Mouse (Mus musculus): ENCODE measurements around the gene Nme7. TPM values are rescaled to one million over a fixed set of nuclear protein-coding genes. Genes with fewer than 3 reads are reported as not detected.

The Nme7 gene
- total RNA-seq, 2 experiments from 2014 or later: 17.0 to 21.9 TPM

Other genes with a start within 250 kb of the Nme7 start
- gene Sell, start 242.1 kb upstream of the Nme7 start, total RNA-seq (2021): not detected
- gene Selp, start 188.9 kb upstream of the Nme7 start, total RNA-seq (2021): not detected
- gene F5, start 152.3 kb upstream of the Nme7 start, total RNA-seq (2021): 1 to 10 TPM in 1 of 2 experiments, under 1 TPM in 1; 0.55 to 4.6 TPM
- 10 to 100 TPM in 1 of 2 experiments, 1 to 10 TPM in 1; 9.8 to 10.8 TPM for gene Slc19a2, start 55.1 kb upstream of the Nme7 start, total RNA-seq (2021)
- 10 to 100 TPM; 18.7 to 19.8 TPM for gene Ccdc181, start 28.5 kb upstream of the Nme7 start, total RNA-seq (2021)
- gene Blzf1, start 3.4 kb downstream of the Nme7 start, total RNA-seq (2021): 10 to 100 TPM; 27.6 to 29.2 TPM
- gene Atp1b1, start 154.2 kb downstream of the Nme7 start, total RNA-seq (2021): 1,000 to 10,000 TPM; 1,876 to 1,908 TPM